Mouse (Mus musculus) liver, adult 2 months (tissue): ENCODE data around the gene Kcnd3.

Experiments
- CTCF ChIP-seq: fragments of 200-500 bp; IDR thresholded peaks from 2 replicates; pipeline ENCODE4 v1.5.1; 2011; ENCODE audit warnings: low read depth, low read length, control low read depth
- POLR2A ChIP-seq: fragments of 200-500 bp; IDR thresholded peaks from 2 replicates; pipeline ENCODE4 v1.6.1; 2011; ENCODE audit warnings: low read length, control low read depth; ENCODE audit not compliant: insufficient read depth; ENCODE audit errors: extremely low read depth

DNA sequence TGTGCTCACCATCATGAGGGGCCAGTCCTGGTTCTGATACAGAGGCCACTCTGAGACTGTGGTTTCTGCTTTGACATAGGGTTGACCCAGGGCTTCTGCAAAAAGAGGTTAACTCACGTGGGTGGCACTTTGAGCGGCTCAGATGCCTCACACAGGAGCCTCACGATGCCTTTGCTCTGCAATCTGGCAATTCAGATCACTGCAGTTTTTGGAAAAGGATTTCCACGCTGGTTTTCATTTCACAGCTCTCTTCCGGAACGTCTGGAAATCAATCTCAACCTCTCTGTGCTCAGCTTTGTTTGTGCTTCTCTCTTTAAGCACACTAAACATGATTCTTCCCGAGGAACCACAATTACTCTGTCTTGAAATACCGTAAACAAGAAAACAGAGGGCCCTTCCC is 14.4 kb downstream of the Kcnd3 start:
- no peak for TF ChIP-seq POLR2A
- TF ChIP-seq CTCF = no peak
